Mouse (Mus musculus) c-Kit-positive CD71-positive TER-119-positive erythroid progenitor cells, embryonic 14.5 days (primary cell): Measurements from ENCODE around the gene Arhgap24.

Experiments used
- DNase-seq: peaks from one replicate; pipeline ENCODE4 v3.0.0-alpha.2; 2013; ENCODE audit warnings: low spot score

Arhgap24 gene

DNA sequence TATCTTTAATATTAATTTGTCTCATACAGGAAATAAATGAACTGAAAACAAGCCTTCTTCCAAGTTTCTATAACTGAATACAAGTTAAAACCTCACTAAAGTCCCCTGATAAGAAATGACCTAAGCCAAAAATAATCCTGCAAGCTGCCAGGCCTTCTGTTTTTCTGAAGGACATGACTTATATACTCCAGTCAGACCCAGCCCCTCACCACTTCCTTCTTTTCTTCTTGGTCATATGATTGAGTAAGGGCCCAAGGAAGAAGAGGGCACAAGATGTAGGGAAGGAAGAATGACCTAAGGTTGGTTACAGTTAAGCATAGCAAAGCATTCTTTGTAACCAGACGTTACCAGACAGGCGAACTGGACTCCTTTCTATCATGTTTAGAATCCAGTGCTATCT is 21.1 kb downstream of the Arhgap24 start:
- DNase-seq = no peak

DNA sequence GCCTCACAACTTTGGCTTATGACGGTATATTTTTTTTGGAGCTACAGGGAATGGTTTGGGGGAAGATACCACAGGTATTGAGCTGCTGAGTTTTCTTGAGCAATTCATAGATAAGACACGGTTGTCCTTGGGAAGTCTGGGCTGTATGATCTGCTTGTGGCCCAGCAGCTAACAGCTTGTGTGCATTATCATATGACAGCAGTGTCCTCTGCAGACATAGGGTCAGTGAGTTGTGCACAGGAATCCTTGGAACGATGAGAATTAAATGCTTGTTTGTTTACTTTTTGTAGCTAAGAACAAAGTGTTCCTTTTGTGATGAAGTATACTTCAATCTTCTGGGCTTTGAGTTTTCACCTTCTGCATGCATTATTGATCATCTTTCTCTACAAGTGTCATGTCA is 21.9 kb downstream of the Arhgap24 start:
- DNase-seq = no peak

DNA sequence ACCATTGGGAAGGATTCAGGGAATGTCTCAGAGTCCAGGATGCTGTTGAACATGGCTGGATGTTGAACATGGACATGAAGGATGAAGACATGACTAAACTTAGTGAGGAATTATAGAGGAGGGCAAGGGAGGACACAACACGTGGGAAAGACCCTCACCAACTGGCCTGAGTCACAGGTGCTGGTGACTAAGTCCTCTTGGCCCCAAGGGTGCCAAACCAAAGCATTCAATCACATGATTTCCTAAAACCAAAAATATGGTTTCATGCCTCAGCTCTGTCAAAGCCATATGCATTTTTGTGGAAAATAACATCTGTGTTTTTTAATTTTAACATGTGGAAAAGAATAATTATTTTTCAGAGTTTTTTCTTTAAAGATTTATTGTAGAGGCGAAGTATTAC is 22.7 kb downstream of the Arhgap24 start:
- no peak for DNase-seq

DNA sequence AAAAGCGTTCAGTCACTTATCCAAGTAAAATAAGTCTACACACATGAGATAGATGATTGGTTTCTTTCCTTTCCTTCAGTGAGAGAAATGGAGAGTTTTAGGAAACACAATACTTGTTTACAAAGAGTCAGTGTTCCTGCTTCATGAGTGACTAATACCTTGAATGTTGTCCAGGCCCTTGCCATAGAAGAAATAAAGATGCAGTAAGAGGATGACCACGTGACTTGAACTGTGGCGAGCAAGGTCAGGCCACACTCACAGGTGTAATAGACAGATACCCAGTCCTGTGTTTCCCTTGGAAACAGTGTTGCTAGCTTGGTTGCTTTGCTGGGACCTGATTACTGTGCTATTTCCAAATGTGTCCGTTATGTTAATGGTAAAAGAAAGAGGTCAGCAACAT is 23.4 kb downstream of the Arhgap24 start:
- DNase-seq = no peak

DNA sequence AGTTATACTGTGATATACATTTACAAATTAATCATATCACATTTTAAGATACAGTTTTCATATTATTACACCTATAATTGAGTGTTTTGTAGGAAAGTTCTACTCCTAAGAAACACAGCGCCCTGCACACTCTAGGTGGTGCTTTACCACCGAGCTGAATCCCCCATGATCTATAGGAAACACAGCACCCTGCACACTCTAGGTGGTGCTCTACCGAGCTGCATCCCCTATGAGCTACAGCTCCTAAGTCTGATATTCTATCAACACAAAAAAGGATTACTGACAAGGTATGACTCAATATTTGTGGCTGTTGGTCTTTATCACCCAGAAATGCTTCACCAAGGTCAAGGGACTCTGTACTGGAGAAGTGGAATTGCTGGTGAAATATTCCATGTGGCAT is 27.0 kb downstream of the Arhgap24 start:
- no peak for DNase-seq

DNA sequence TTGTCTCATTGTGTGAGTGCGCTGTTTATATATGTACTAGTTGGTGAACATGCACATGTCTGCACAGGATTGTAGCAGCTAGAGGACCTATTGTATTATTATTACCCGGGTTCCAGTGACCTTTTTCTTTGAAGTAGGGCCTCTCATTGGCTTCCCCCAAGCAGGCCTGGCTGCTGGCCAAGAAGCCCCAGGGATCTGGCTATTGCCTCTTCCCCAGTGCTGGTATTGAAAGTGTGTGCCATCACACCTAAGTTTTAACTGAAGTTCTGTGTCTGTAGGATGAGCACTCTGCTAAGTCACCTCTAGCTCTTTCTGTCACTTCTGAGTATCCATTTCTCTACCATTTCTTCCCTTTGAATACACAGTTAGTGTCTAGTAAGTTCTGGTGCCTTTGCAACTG is 28.2 kb downstream of the Arhgap24 start:
- no peak for DNase-seq

DNA sequence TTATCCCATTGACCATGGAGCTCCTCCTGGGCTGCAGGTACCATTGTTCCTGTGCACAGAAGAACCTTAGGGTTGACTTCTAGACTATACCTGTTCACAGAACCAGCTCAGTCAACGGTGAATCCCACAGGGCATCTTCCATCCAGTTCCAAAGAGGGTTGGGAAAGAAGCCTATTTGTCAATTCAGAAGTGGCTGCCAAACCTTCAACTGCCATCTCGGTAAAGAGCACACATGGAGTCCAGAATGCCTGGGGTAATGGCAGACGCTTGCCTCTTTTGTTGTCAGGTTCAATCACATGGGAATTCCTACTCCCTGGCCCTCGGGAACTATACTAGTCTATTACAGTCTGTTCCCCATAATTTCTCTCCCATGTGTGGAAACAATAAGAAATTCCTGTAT is 30.5 kb downstream of the Arhgap24 start:
- DNase-seq = no peak

DNA sequence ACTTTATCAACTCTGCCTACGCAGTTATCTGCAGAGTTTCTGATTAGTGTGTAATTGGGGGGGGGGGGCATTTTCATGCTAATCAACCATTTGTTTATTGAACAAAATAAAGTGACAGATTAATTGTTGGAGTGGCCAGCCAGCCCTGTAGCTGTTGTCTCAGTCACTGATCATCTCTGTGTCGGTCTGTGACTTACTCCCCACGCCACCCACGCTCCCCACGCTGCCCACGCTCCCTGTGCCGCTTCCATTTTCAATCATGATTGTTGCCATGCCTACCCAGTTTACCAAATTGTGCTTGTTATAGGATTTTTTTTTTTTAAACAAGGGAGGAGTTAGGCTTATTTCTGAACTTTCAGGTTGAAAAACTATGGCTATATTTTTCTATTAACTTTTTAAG is 34.3 kb downstream of the Arhgap24 start:
- no peak for DNase-seq

DNA sequence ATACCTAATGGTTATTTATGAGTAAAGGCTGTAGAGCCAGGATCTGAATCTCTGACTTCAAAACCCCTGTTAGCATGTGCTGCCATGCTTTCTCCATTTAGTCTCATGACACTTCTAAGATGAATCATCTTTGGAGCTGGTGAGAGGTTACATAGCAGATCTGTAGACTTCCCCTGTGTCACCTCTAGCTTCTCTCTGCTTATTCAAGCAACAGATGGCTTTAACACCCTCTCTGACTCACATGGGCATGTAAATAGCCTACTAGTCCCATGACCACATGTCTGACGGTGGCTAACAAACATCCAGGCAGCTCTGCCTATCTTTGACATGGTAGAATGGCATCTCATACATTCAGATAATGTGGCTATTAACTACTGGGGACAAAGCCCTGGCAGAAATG is 39.3 kb downstream of the Arhgap24 start:
- no peak for DNase-seq

DNA sequence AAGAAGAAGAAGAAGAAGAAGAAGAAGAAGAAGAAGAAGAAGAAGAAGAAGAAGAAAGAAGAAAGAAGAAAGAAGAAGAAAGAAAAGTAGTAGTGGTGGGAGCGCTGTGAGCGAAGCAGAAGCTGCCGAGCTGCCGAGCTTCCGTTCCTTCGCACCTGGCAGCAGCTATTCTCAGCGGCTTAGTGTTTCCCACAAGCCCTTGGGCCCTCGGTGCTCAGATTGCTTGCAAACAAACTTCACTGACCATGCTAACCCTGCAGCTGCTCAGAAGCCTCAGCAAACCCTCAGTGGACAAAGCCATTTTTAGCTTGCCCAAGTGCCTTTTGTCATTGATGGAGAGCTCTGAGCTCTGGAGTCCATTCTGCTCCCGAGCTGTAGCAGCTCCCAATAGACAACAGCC is 54.1 kb downstream of the Arhgap24 start:
- DNase-seq = no peak

DNA sequence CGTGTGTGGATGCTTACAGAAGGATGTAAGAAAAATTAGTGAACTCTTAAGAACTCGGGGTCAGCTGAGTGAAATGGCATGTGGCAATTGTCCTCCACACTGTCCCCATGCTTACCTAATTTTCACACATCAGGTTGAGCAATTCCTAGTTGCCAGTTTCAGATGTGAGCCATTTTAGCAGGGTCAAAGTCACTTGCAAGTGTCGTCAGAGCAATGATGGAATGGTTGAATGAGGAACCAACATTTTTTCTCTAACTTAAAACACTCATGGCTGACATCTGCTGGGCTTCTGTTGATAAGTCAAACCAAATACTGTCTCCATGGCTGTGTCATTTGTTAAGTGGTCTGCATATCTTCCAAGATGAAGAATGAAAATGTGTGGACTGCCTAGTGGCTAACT is 56.6 kb downstream of the Arhgap24 start:
- DNase-seq = no peak

DNA sequence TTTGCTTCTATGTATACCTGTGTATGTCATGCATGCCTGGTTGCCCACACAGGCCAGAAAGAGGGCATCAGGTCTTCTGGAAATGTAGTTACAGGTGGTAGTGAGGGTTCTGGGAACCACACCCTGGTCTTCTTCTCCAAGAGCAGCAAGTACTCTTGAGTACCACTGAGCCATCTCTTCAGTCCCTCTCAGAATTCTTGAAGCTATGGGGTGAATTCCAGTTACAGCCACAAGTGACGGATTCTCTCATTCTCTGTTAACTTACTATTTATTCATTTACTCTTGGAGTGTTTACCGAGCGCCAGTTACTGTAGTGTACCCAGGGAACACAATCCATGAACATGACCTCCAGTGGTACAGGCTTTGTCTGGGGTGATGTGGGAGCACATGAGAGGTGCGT is 65.1 kb downstream of the Arhgap24 start:
- no peak for DNase-seq

DNA sequence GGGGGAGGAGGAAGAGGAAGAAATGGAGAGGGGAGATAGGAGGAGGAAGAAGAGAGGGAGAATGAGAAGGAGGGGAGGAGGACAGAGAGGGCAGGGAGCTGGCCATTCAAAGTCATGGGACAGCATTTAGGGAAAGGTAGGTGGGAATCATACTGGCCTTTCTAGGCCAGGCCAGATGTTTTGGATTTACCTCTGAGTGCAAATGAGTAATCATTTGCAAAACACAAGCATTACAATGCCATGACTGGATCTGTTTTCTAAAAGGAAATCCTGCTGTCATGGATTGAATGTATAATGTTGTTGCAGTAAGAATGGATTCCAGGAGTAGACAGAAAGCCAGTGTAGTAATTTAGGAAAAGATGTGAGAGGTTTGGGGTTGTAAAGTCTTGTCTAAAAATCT is 66.6 kb downstream of the Arhgap24 start:
- no peak for DNase-seq

DNA sequence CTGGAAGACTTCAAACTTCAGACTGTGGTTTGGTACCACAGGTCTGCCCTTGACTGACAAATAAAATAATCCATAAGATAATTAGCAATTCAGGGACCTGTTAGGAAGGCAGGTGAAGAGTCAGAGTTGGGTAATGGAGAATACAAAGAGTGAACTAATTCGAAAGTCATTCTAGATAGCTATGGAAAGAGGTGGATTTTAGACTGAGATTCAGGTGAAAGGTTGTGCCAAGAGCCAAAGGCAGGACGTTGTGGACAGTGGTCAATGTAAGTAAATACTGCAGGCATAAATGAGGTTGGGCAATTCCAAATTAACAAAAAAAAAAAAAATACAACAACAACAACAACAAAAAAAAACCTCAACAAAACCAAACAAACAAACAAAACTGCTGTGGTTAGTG is 67.2 kb downstream of the Arhgap24 start:
- no peak for DNase-seq

DNA sequence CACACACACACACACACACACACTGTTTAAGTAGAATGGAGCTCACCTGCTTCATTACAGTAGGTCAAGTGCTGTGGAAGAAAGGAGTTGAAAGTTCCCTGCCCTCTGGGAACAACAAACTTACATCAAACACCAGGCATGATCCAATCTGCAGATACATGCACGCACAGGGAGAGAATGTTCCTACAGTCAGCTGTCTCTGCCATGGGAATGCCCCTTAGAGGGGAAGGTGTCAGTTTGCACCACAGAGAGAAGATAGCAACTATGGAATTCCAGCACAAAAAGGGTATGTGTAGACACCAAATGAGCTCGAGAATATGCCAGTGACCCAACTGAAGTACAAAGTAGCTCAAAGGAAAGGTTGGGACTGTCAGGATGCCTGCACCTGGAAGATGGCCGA is 69.0 kb downstream of the Arhgap24 start:
- DNase-seq = no peak

DNA sequence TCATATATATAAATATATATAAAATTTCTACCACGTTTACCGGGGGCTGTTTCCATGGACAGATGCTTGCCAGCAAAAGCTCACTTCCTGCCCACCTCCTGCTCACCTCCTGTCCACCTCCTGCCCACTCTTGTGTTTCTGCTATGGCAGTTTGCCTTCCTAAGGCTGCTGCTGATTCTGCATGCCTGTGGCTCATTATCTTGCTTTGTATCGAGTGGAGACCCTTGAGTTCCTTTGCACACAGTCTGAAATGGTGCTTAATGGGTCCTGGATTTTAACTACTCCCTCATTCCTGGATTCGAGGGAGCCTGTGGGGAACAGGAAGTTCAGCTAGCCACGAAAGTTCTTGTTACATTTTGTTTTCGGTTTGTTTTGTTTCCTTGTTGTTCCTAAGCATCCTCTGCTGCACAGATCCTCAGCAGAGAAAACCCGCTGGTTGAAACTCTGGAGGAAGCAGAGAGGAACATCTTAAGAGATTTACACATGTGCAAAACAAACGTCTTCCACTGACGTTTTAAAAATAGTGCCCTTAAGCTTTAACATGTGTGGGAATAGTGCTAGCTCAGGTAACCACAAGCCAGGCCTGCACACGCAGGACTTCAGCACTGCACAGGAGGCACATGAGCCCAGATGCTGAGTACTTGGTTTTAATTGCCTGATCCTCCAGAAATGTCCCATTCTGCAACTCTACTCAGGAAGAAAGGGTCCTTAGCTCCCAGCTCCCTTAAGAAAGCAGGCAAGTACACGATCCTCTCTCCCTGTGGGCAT is 69.9 kb downstream of the Arhgap24 start:
- DNase-seq = no peak

DNA sequence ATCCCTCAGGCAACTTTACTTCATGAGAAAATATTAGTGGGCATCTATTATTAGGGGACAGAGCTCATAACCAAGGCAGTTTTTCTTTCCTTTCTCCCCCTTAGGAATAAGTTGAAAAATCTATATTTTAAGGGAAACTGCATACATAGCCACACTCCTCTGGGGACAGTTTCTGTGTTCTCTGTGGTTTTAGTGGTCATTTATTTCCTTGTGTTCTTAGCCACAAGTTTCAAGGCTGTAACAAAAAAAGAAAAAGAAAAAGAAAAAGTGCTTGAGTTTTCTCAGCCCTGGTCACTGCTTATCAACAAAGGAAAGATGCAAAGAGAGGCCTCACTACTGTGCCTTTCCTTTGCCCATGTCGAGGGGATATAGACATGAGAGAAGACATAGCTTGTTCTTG is 71.3 kb downstream of the Arhgap24 start:
- no peak for DNase-seq

DNA sequence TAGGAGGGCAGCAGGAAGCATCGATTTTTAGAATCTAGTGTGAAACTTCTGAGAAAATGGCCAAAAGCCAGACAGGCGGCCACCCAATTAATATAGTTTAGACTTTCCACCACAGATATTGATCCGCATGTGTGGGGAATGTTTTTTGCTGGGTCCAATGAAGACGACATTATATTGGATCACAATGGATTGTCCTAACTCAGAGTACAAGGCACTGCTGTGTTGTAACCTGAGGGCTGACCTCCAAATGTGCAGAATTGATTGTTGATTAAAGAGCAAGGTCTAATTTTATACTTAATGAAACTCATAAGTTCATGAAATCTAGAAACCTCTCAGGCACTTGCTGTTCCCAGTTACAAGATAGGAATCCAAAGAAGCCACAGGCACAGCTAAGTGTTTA is 74.8 kb downstream of the Arhgap24 start:
- DNase-seq = no peak

DNA sequence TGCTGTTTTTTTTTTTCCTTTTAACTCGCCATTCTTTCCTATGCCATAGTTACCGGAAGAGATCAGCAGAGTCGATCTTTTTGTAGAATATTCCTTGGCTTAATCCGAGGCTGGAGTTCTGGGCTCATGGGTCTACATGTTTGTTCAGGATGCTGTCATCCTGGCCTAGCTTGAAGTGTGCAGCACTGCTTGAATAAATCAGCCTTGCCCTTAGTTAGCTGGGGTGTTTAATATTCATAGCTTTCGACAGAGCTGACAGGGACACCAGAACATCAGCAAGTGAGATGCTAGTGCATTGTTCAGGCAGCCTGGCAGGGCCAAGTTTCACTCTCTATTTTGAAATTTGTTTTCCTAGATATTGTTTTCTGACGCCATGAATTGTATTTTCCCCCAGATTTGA is 79.1 kb downstream of the Arhgap24 start:
- no peak for DNase-seq

DNA sequence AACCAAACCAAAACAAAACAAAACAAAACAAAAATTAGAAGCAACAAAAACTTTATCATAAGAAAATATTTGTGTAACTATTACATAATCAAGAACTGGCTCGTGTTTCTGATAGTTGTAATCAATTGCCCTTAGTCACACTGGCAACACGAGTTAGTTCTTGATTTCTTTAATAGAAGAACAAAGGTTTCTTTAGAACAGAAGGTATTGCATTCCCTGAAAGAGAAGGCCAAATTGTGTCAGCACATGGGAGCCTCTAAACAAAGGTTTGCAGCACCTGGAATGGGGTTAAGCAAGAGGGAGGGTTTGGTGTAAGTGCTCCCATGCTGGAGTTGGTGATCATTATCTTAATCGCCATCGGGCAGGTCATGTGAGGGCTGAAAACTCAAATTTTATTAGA is 82.8 kb downstream of the Arhgap24 start:
- no peak for DNase-seq

DNA sequence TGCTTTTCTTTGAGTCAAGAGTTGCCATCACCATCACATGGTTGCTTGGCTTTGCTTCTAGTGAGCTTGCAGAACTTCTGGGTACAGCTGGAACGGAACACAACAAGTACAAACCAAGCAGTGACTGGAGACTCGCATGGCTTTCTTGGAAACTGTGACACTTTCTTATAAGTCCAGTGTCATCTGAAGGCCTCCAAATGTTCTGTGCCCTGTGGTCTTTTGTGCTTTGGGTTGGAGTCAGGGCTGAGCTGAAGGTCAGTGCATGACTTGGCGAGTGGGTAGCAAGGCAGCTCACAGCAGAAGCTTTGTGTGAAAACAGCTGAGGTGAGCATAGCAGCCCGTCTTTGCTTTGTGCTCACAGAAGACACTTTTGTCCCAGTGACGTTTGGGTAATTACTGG is 87.6 kb downstream of the Arhgap24 start:
- no peak for DNase-seq

DNA sequence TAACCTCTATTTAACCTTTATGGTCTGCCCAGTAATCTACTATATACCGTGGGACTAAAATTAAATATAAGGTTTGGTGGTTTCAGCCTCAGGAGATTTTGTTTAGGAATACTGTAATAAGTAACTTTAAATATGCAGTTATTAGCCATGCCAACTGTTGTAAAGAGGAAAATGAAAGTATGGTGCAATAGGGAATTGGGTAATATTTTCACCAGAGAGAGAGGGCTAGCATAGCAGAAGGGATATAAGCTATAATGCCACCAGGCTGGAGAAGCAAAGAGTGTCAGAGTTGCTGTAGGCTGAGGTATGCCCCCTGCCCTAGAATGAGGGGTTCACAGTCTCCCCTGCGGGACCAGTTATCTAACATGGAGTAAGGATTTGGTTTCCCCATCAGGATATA is 90.3 kb downstream of the Arhgap24 start:
- no peak for DNase-seq

DNA sequence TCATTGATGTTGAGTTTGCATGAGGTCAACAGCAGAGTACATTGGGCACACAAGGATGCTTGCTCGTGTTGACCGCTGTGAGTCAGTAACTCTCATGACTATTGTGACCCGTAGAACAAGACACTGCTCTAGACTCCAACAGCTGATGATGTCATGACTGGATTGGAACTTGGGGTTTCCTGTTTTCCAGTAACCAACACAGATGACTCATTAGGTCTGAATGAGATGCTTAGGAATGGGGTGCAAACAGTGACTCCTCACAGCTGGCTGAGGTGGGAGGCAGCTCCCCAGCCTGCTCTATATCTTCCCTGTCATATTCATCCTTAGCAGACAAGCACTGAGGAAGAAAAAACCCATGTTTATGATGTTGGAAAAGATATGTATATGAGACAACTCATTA is 95.6 kb downstream of the Arhgap24 start:
- DNase-seq = no peak

DNA sequence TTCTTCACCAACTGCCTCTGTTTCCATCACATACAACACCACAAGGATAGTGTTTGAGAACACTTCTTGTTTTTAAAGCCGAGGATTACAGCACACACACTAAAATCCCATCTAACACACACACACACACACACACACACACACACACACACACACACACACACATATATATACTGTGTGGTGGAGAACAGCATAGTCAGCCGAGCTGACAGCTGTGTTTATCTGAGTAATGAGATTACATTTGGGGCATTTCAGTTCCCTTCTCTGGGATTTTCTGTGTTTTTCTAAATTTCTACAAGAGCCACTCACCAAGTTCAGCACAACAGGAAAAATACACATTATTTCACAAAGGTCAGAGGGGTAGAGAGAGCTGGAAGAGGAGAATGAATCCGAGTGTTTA is 96.5 kb downstream of the Arhgap24 start:
- no peak for DNase-seq

DNA sequence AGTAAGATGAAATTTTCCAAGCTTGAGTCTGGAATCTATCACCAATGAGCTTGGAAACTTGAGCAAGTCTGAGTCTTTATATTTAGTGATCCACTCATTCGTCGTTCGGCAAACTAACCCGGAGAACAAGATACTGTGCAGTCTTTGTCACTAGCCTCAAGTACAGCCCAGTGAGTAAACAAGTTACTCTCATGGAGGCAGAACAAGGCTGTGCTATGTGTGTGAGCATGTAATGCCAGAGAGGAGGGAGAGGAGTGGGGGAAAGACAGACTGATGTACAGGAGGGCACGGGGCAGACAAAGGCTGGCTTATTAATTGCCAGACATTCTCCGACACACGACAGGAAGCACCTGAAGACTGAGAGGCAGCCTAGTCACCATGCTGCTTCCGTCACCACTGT is 97.2 kb downstream of the Arhgap24 start:
- DNase-seq = no peak
